Mouse (Mus musculus): Measurements from ENCODE around the gene Fer. TPM values are rescaled to one million over a fixed set of nuclear protein-coding genes. Genes with fewer than 3 reads are reported as not detected.

Fer gene
- polyA plus RNA-seq, 1 experiment from 2014 or later, result 20.7 TPM

GRCm38 (mm10) chr17:63948811-63949210 lies 85.9 kb downstream of the Fer start:
- Histone ChIP-seq H3K4me1 (ENCODE audit: control insufficient read depth, insufficient read depth, low read length) (no peaks in the 10 kb centered on the region), H3K4me3 (ENCODE audit: low read length) (no peak overlapping the region), H3K4me2 (ENCODE audit: low read depth, low read length) (no peak overlapping the region), H3K9me3 (ENCODE audit: control insufficient read depth, low read length) (no peaks in the 10 kb centered on the region), H3K36me3 (ENCODE audit: control insufficient read depth, insufficient read depth, low read length) (no peaks in the 10 kb centered on the region), H3K27me3 (replicated peaks; ENCODE audit: control insufficient read depth, insufficient read depth, low read length) (no peaks in the 10 kb centered on the region), H3K27ac (ENCODE audit: low read length) (no peak overlapping the region), H3K9ac (ENCODE audit: low read depth, low read length) (no peak overlapping the region)
- ATAC-seq, result no peak
- WGBS, result 92% methylated on average over 4 of the region's 4 CpGs

GRCm38 (mm10) chr17:63951436-63951835 lies 88.6 kb downstream of the Fer start:
- no peaks in the 10 kb centered on the region for H3K4me1 ChIP-seq (ENCODE audit: control insufficient read depth, insufficient read depth, low read length)
- 86% methylated on average over 2 of the region's 2 CpGs for WGBS
- H3K27ac ChIP-seq (ENCODE audit: low read length), result no peak overlapping the region
- H3K9me3 ChIP-seq (ENCODE audit: control insufficient read depth, low read length), result no peaks in the 10 kb centered on the region
- ATAC-seq, result no peak
- no peak overlapping the region for H3K4me2 ChIP-seq (ENCODE audit: low read depth, low read length)
- no peak overlapping the region for H3K4me3 ChIP-seq (ENCODE audit: low read length)
- H3K36me3 ChIP-seq (ENCODE audit: control insufficient read depth, insufficient read depth, low read length), result no peaks in the 10 kb centered on the region
- no peaks in the 10 kb centered on the region for H3K27me3 ChIP-seq (replicated peaks; ENCODE audit: control insufficient read depth, insufficient read depth, low read length)
- H3K9ac ChIP-seq (ENCODE audit: low read depth, low read length), result no peak overlapping the region

GRCm38 (mm10) chr17:63967091-63967490 lies 104.2 kb downstream of the Fer start:
- WGBS, result 87% methylated on average over 3 of the region's 3 CpGs
- ATAC-seq, result no peak

GRCm38 (mm10) chr17:63969448-63969847 lies 106.6 kb downstream of the Fer start:
- no peaks in the 10 kb centered on the region for H3K36me3 ChIP-seq (ENCODE audit: control insufficient read depth, insufficient read depth, low read length)
- H3K27me3 ChIP-seq (replicated peaks; ENCODE audit: control insufficient read depth, insufficient read depth, low read length), result no peaks in the 10 kb centered on the region
- ATAC-seq, result no peak
- no peak overlapping the region for H3K27ac ChIP-seq (ENCODE audit: low read length)
- H3K9ac ChIP-seq (ENCODE audit: low read depth, low read length), result no peak overlapping the region
- 54% methylated on average over 10 of the region's 10 CpGs for WGBS
- H3K4me2 ChIP-seq (ENCODE audit: low read depth, low read length), result no peak overlapping the region
- peaks cover 4% of the 10 kb centered on the region; the same call in 1 of the 2 replicates for H3K4me1 ChIP-seq (ENCODE audit: control insufficient read depth, insufficient read depth, low read length)
- H3K4me3 ChIP-seq (ENCODE audit: low read length), result no peak overlapping the region
- no peaks in the 10 kb centered on the region for H3K9me3 ChIP-seq (ENCODE audit: control insufficient read depth, low read length)

More at GRCm38 (mm10) chr17:63967091-63967490, 104.2 kb downstream of the Fer start:
- Histone ChIP-seq H3K27me3 (replicated peaks; ENCODE audit: control insufficient read depth, insufficient read depth, low read length) (no peaks in the 10 kb centered on the region), H3K4me1 (ENCODE audit: control insufficient read depth, insufficient read depth, low read length) (no peaks in the 10 kb centered on the region), H3K36me3 (ENCODE audit: control insufficient read depth, insufficient read depth, low read length) (no peaks in the 10 kb centered on the region), H3K9ac (ENCODE audit: low read depth, low read length) (no peak overlapping the region), H3K9me3 (ENCODE audit: control insufficient read depth, low read length) (no peaks in the 10 kb centered on the region), H3K4me3 (ENCODE audit: low read length) (no peak overlapping the region), H3K27ac (ENCODE audit: low read length) (no peak overlapping the region), H3K4me2 (ENCODE audit: low read depth, low read length) (no peak overlapping the region)

- Histone ChIP-seq H3K27ac (ENCODE audit: low read length) (no peak overlapping the region), H3K4me3 (ENCODE audit: low read length) (no peak overlapping the region), H3K9me3 (ENCODE audit: control insufficient read depth, low read length) (no peaks in the 10 kb centered on the region), H3K27me3 (replicated peaks; ENCODE audit: control insufficient read depth, insufficient read depth, low read length) (no peaks in the 10 kb centered on the region), H3K4me2 (ENCODE audit: low read depth, low read length) (no peak overlapping the region), H3K36me3 (ENCODE audit: control insufficient read depth, insufficient read depth, low read length) (no peaks in the 10 kb centered on the region), H3K9ac (ENCODE audit: low read depth, low read length) (no peak overlapping the region), H3K4me1 (ENCODE audit: control insufficient read depth, insufficient read depth, low read length) (peaks cover 6% of the 10 kb centered on the region; the same call in 1 of the 2 replicates)
- no peak for ATAC-seq
- 40% methylated on average over 5 of the region's 5 CpGs for WGBS
These were observed 107.4 kb downstream of the Fer start for GRCm38 (mm10) chr17:63970239-63970638.

GRCm38 (mm10) chr17:63970939-63971338 lies 108.1 kb downstream of the Fer start:
- H3K4me3 ChIP-seq (ENCODE audit: low read length), result no peak overlapping the region
- H3K4me2 ChIP-seq (ENCODE audit: low read depth, low read length), result no peak overlapping the region
- WGBS, result 94% methylated on average over 1 of the region's 1 CpGs
- H3K9me3 ChIP-seq (ENCODE audit: control insufficient read depth, low read length), result no peaks in the 10 kb centered on the region
- ATAC-seq, result no peak
- H3K27me3 ChIP-seq (replicated peaks; ENCODE audit: control insufficient read depth, insufficient read depth, low read length), result no peaks in the 10 kb centered on the region
- H3K4me1 ChIP-seq (ENCODE audit: control insufficient read depth, insufficient read depth, low read length), result peaks cover 6% of the 10 kb centered on the region; the same call in 1 of the 2 replicates
- no peak overlapping the region for H3K9ac ChIP-seq (ENCODE audit: low read depth, low read length)
- no peak overlapping the region for H3K27ac ChIP-seq (ENCODE audit: low read length)
- no peaks in the 10 kb centered on the region for H3K36me3 ChIP-seq (ENCODE audit: control insufficient read depth, insufficient read depth, low read length)

GRCm38 (mm10) chr17:63972181-63972580 lies 109.3 kb downstream of the Fer start:
- no peak overlapping the region for H3K4me3 ChIP-seq (ENCODE audit: low read length)
- H3K9ac ChIP-seq (ENCODE audit: low read depth, low read length), result no peak overlapping the region
- no peaks in the 10 kb centered on the region for H3K36me3 ChIP-seq (ENCODE audit: control insufficient read depth, insufficient read depth, low read length)
- H3K27me3 ChIP-seq (replicated peaks; ENCODE audit: control insufficient read depth, insufficient read depth, low read length), result no peaks in the 10 kb centered on the region
- H3K27ac ChIP-seq (ENCODE audit: low read length), result no peak overlapping the region
- no peak overlapping the region for H3K4me2 ChIP-seq (ENCODE audit: low read depth, low read length)
- peaks cover 6% of the 10 kb centered on the region; the same call in 1 of the 2 replicates for H3K4me1 ChIP-seq (ENCODE audit: control insufficient read depth, insufficient read depth, low read length)
- no peak for ATAC-seq
- no peaks in the 10 kb centered on the region for H3K9me3 ChIP-seq (ENCODE audit: control insufficient read depth, low read length)
- 51% methylated on average over 4 of the region's 4 CpGs for WGBS

GRCm38 (mm10) chr17:63973806-63974205 lies 110.9 kb downstream of the Fer start:
- no peak overlapping the region for H3K27ac ChIP-seq (ENCODE audit: low read length)
- H3K9me3 ChIP-seq (ENCODE audit: control insufficient read depth, low read length), result no peaks in the 10 kb centered on the region
- H3K4me3 ChIP-seq (ENCODE audit: low read length), result no peak overlapping the region
- no peaks in the 10 kb centered on the region for H3K27me3 ChIP-seq (replicated peaks; ENCODE audit: control insufficient read depth, insufficient read depth, low read length)
- H3K36me3 ChIP-seq (ENCODE audit: control insufficient read depth, insufficient read depth, low read length), result no peaks in the 10 kb centered on the region
- no peak overlapping the region for H3K4me2 ChIP-seq (ENCODE audit: low read depth, low read length)
- ATAC-seq, result peak; percentile 91
- WGBS, result 34% methylated on average over 5 of the region's 5 CpGs
- H3K4me1 ChIP-seq (ENCODE audit: control insufficient read depth, insufficient read depth, low read length), result peaks cover 6% of the 10 kb centered on the region; the same call in 1 of the 2 replicates
- H3K9ac ChIP-seq (ENCODE audit: low read depth, low read length), result no peak overlapping the region

- Histone ChIP-seq H3K4me2 (ENCODE audit: low read depth, low read length) (no peak overlapping the region), H3K36me3 (ENCODE audit: control insufficient read depth, insufficient read depth, low read length) (no peaks in the 10 kb centered on the region), H3K27ac (ENCODE audit: low read length) (no peak overlapping the region), H3K9me3 (ENCODE audit: control insufficient read depth, low read length) (no peaks in the 10 kb centered on the region), H3K4me3 (ENCODE audit: low read length) (no peak overlapping the region), H3K9ac (ENCODE audit: low read depth, low read length) (no peak overlapping the region), H3K27me3 (replicated peaks; ENCODE audit: control insufficient read depth, insufficient read depth, low read length) (no peaks in the 10 kb centered on the region), H3K4me1 (ENCODE audit: control insufficient read depth, insufficient read depth, low read length) (peaks cover 6% of the 10 kb centered on the region; the same call in 1 of the 2 replicates)
- WGBS, result 86% methylated on average over 5 of the region's 5 CpGs
- ATAC-seq, result peak; percentile 54; the same call in 1 of the 2 replicates
These were observed 111.4 kb downstream of the Fer start for GRCm38 (mm10) chr17:63974253-63974652.
